Mouse (Mus musculus) forebrain, embryonic 15.5 days (tissue): ENCODE measurements around the gene Calm4. TPM values are rescaled to one million over a fixed set of nuclear protein-coding genes. Genes with fewer than 3 reads are reported as not detected.
A peak's percentile ranks its signal among the peaks of the same experiment; 100 is the strongest.

Experiments
- ATAC-seq: fragments of 200-750 bp; cut with Nextera tagmentation; replicated peaks from 2 replicates; pipeline ENCODE4 v1.8.0; 2017; ENCODE audit warnings: mild to moderate bottlenecking, moderate TSS enrichment, moderate library complexity
- H3K27ac ChIP-seq: fragments of 300-500 bp; sonication (generic); replicated peaks from 2 replicates; pipeline ENCODE4 v1.5.1; 2015; ENCODE audit warnings: mild to moderate bottlenecking, inconsistent platforms
- H3K27me3 ChIP-seq: fragments of 300-500 bp; sonication (generic); 2 replicates; pipeline ENCODE4 v1.6.1; 2015; ENCODE audit warnings: inconsistent platforms
- H3K36me3 ChIP-seq: fragments of 300-500 bp; sonication (generic); 2 replicates; pipeline ENCODE4 v1.6.1; 2015; ENCODE audit warnings: mild to moderate bottlenecking, inconsistent platforms
- H3K4me1 ChIP-seq: fragments of 300-500 bp; sonication (generic); 2 replicates; pipeline ENCODE4 v1.6.1; 2015; ENCODE audit warnings: inconsistent platforms
- H3K4me2 ChIP-seq: fragments of 300-500 bp; sonication (generic); replicated peaks from 2 replicates; pipeline ENCODE4 v1.6.1; 2015; ENCODE audit warnings: mild to moderate bottlenecking, inconsistent platforms
- H3K4me3 ChIP-seq: fragments of 300-500 bp; sonication (generic); 2 replicates; pipeline ENCODE4 v1.5.1; 2015; ENCODE audit warnings: mild to moderate bottlenecking, inconsistent platforms
- H3K9ac ChIP-seq: fragments of 300-500 bp; sonication (generic); replicated peaks from 2 replicates; pipeline ENCODE4 v1.6.1; 2015; ENCODE audit warnings: mild to moderate bottlenecking, inconsistent platforms
- H3K9me3 ChIP-seq: fragments of 300-500 bp; sonication (generic); 2 replicates; pipeline ENCODE4 v1.6.1; 2016; ENCODE audit warnings: inconsistent platforms
- WGBS: fragments of 180-500 bp; shearing (Covaris S2); methylation state at CpG from one replicate; pipeline ENCODE4 v1.1.7; 2015; ENCODE audit warnings: mixed read lengths; 5-methylcytosine and 5-hydroxymethylcytosine counted together
- polyA plus RNA-seq: library from polyadenylated mRNA; unstranded; fragments of >200 nt; fragmentation: Nextera tagmentation; extraction: Ambion mirVana; gene quantifications from 2 replicates; pipeline ENCODE4 v1.2.1, GENCODE M21; 2015

Calm4 gene
- polyA plus RNA-seq, 1 experiment from 2014 or later = not detected

GRCm38 (mm10) chr13:3865648-3866354 lies 28.2 kb downstream of the Calm4 start:
- no peak overlapping the region for H3K4me3 ChIP-seq
- no peak for ATAC-seq
- H3K36me3 ChIP-seq = no peaks in the 10 kb centered on the region
- H3K9me3 ChIP-seq = no peaks in the 10 kb centered on the region
- H3K27ac ChIP-seq = no peak overlapping the region
- no peaks in the 10 kb centered on the region for H3K27me3 ChIP-seq
- no peak overlapping the region for H3K4me2 ChIP-seq
- WGBS = 88% methylated on average over 14 of the region's 14 CpGs
- H3K9ac ChIP-seq = no peak overlapping the region
- H3K4me1 ChIP-seq = no peaks in the 10 kb centered on the region

GRCm38 (mm10) chr13:3866355-3867052 lies 28.9 kb downstream of the Calm4 start:
- Histone ChIP-seq H3K36me3 (no peaks in the 10 kb centered on the region), H3K9me3 (no peaks in the 10 kb centered on the region), H3K9ac (no peak overlapping the region), H3K27me3 (no peaks in the 10 kb centered on the region), H3K4me3 (no peak overlapping the region), H3K4me2 (no peak overlapping the region), H3K4me1 (no peaks in the 10 kb centered on the region), H3K27ac (no peak overlapping the region)
- WGBS = 91% methylated on average over 8 of the region's 8 CpGs
- ATAC-seq = no peak

GRCm38 (mm10) chr13:3867158-3867557 lies 29.6 kb downstream of the Calm4 start:
- H3K27ac ChIP-seq = no peak overlapping the region
- no peaks in the 10 kb centered on the region for H3K4me1 ChIP-seq
- 88% methylated on average over 6 of the region's 6 CpGs for WGBS
- no peak for ATAC-seq
- H3K36me3 ChIP-seq = no peaks in the 10 kb centered on the region
- H3K9ac ChIP-seq = no peak overlapping the region
- no peak overlapping the region for H3K4me2 ChIP-seq
- H3K4me3 ChIP-seq = no peak overlapping the region
- no peaks in the 10 kb centered on the region for H3K9me3 ChIP-seq
- no peaks in the 10 kb centered on the region for H3K27me3 ChIP-seq

- H3K4me3 ChIP-seq = no peak overlapping the region
- no peak overlapping the region for H3K27ac ChIP-seq
- H3K4me2 ChIP-seq = no peak overlapping the region
- no peaks in the 10 kb centered on the region for H3K4me1 ChIP-seq
- no peak overlapping the region for H3K9ac ChIP-seq
- H3K27me3 ChIP-seq = no peaks in the 10 kb centered on the region
- no peak for ATAC-seq
- H3K9me3 ChIP-seq = no peaks in the 10 kb centered on the region
- no peaks in the 10 kb centered on the region for H3K36me3 ChIP-seq
These were observed 32.3 kb downstream of the Calm4 start for GRCm38 (mm10) chr13:3869901-3870300.

- Histone ChIP-seq H3K9me3 (no peaks in the 10 kb centered on the region), H3K27me3 (no peaks in the 10 kb centered on the region), H3K36me3 (no peaks in the 10 kb centered on the region), H3K9ac (no peak overlapping the region), H3K27ac (no peak overlapping the region), H3K4me3 (no peak overlapping the region), H3K4me1 (no peaks in the 10 kb centered on the region), H3K4me2 (no peak overlapping the region)
- WGBS = 93% methylated on average over 4 of the region's 4 CpGs
- no peak for ATAC-seq
These were observed 35.3 kb downstream of the Calm4 start for GRCm38 (mm10) chr13:3872832-3873231.

- ATAC-seq = no peak
These were observed 38.9 kb downstream of the Calm4 start for GRCm38 (mm10) chr13:3876448-3876847.

GRCm38 (mm10) chr13:3877185-3877584 lies 39.6 kb downstream of the Calm4 start:
- 0 out of 2 replicates have a peak, but pooled peaks have one; percentile 6 for ATAC-seq
- H3K4me1 ChIP-seq = no peaks in the 10 kb centered on the region

More at GRCm38 (mm10) chr13:3876448-3876847, 38.9 kb downstream of the Calm4 start:
- H3K27me3 ChIP-seq = no peaks in the 10 kb centered on the region
- no peak overlapping the region for H3K27ac ChIP-seq
- no peak overlapping the region for H3K4me3 ChIP-seq
- H3K9ac ChIP-seq = no peak overlapping the region
- H3K4me2 ChIP-seq = no peak overlapping the region
- no peaks in the 10 kb centered on the region for H3K36me3 ChIP-seq
- H3K4me1 ChIP-seq = no peaks in the 10 kb centered on the region
- 73% methylated on average over 6 of the region's 6 CpGs for WGBS
- no peaks in the 10 kb centered on the region for H3K9me3 ChIP-seq

GRCm38 (mm10) chr13:3877679-3878220 lies 40.2 kb downstream of the Calm4 start:
- no peak for ATAC-seq
- Histone ChIP-seq H3K27me3 (no peaks in the 10 kb centered on the region), H3K4me2 (no peak overlapping the region), H3K4me1 (no peaks in the 10 kb centered on the region), H3K9me3 (no peaks in the 10 kb centered on the region), H3K27ac (no peak overlapping the region), H3K4me3 (no peak overlapping the region), H3K36me3 (peaks cover 5% of the 10 kb centered on the region; the same call in 1 of the 2 replicates), H3K9ac (no peak overlapping the region)
- WGBS = 55% methylated on average over 4 of the region's 4 CpGs

More at GRCm38 (mm10) chr13:3877185-3877584, 39.6 kb downstream of the Calm4 start:
- no peak overlapping the region for H3K9ac ChIP-seq
- no peak overlapping the region for H3K4me2 ChIP-seq
- H3K27me3 ChIP-seq = no peaks in the 10 kb centered on the region
- H3K36me3 ChIP-seq = peaks cover 5% of the 10 kb centered on the region; the same call in 1 of the 2 replicates
- 76% methylated on average over 6 of the region's 6 CpGs for WGBS
- H3K27ac ChIP-seq = no peak overlapping the region
- H3K4me3 ChIP-seq = no peak overlapping the region
- no peaks in the 10 kb centered on the region for H3K9me3 ChIP-seq

GRCm38 (mm10) chr13:3886663-3887062 lies 49.1 kb downstream of the Calm4 start:
- Histone ChIP-seq H3K27me3 (no peaks in the 10 kb centered on the region), H3K4me1 (no peaks in the 10 kb centered on the region), H3K36me3 (peaks cover 20% of the 10 kb centered on the region), H3K27ac (no peak overlapping the region), H3K4me3 (no peak overlapping the region), H3K9me3 (no peaks in the 10 kb centered on the region), H3K4me2 (no peak overlapping the region), H3K9ac (no peak overlapping the region)
- 93% methylated on average over 7 of the region's 7 CpGs for WGBS
- ATAC-seq = no peak

Other genes starting within 250 kb of the Calm4 start
- 18.9 and 21.3 TPM in 2 replicates for gene Fam208b, start 226.6 kb upstream of the Calm4 start, polyA plus RNA-seq
- gene Asb13, start 203.7 kb upstream of the Calm4 start, polyA plus RNA-seq = 13.1 and 17.6 TPM in 2 replicates
- not detected in 2 replicates for gene Calml3, start 33.4 kb upstream of the Calm4 start, polyA plus RNA-seq
- gene Calm5, start 16.4 kb downstream of the Calm4 start, polyA plus RNA-seq = not detected in 2 replicates
- gene Net1, start 80.5 kb downstream of the Calm4 start, polyA plus RNA-seq = 14.1 and 17.1 TPM in 2 replicates
- not detected in 2 replicates for gene Tubal3, start 80.5 kb downstream of the Calm4 start, polyA plus RNA-seq
- 0.19 and 0.28 TPM in 2 replicates for gene Ucn3, start 107.6 kb downstream of the Calm4 start, polyA plus RNA-seq
- 0.41 and 0.50 TPM in 2 replicates for gene Akr1c14, start 211.3 kb downstream of the Calm4 start, polyA plus RNA-seq